Mouse (Mus musculus) neural tube, embryonic 10.5 days (tissue): ENCODE results near the gene Dvl2.
"Not testable (repeated sequence)": the region's sequence is repeated elsewhere in the genome, so short reads cannot be mapped to it uniquely, and the experiment has no call there.

Source experiments
- DNase-seq: peaks from one replicate; pipeline ENCODE4 v3.0.0-alpha.2; 2017; ENCODE audit warnings: low spot score; ENCODE audit errors: extremely low spot score

Dvl2 gene

DNA sequence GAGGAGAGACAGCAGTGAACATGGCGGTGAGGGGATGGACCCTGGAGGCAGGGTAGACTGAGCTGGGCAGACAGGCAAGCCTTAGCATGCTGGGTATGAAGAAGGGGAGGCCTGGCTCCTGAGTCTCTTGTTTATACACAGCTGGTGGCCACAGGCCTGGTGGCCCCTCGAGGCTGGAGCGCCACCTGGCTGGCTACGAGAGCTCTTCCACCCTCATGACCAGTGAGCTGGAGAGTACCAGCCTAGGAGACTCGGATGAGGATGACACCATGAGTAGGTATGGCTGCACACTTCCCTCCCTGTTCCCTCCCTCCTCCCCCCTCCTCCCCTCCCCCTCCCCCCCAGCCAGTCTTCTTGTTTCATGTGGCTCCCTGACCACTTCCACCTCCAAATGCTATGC, 5.1 kb downstream of the Dvl2 start:
- DNase-seq: no peak

DNA sequence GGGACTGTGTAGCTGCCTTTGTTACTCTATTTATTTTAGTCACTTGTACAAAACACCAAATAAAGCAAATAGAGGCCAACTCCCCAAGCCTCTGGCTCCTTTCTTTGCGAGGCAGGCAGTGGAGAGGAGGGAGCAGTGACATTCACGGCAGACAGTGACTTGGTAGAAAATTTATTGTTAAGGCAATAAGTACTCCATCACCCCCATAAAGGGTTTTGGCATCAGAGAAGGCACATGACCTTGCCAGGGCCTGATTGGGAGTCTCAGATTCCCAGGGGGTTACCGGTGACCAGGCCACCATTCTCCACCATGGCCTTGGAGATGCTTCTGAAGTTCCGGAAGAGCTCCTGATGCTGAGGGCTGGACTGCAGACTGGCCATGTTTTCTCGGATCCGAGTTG, 9.6 kb downstream of the Dvl2 start:
- no peak for DNase-seq

DNA sequence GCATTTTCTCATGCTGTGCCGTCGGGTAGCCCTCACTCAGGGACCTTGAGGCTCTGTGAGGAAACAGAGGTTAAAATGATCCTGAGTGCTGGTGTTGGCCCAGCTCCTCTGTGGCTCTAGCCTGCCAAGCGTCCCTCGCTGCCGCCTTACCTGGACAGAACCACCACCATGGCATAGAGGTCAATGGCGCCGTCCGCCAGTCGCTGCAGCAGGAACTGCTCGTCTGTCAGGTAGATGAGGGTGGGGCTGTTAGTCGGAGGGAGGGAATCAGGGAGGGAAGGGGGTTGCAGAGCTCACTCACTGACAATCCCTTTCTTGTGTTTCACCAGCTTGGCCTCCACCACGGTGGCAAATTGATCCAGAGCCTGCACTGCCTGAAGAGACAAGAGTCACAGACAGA, 10.2 kb downstream of the Dvl2 start:
- DNase-seq: no peak

GRCm38 (mm10) chr11:70010961-70011360, 10.6 kb downstream of the Dvl2 start:
- DNase-seq: no peak

- DNase-seq: no peak
Measured at GRCm38 (mm10) chr11:70012931-70013330, 12.5 kb downstream of the Dvl2 start.

GRCm38 (mm10) chr11:70013408-70013807, 13.0 kb downstream of the Dvl2 start:
- no peak for DNase-seq

DNA sequence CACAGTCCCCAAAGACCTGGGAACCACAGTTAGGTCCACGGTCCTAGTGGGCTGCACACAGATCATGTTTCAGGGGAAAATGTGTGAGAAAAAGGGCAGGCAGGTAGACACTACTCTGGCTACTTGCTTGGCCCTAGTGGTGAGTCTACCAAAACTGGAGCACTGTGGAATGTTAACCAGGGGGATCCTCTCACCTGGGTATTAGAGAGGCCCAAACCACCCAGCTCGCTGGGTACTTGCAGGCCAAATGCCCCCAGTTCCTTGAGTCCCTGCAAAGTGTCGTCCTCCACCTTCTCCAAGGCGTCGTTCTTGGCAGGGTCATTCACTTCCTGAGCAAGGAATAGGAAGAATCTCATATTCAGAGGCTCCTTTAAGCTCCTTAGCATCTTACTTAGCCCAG, 13.7 kb downstream of the Dvl2 start:
- DNase-seq: no peak

- peak; percentile 81 for DNase-seq
Measured at GRCm38 (mm10) chr11:70014880-70015558, 14.6 kb downstream of the Dvl2 start, which contains the start of gene Acadvl. Gene Acadvl, minus strand, starts transcription at chr11:70015411.

DNA sequence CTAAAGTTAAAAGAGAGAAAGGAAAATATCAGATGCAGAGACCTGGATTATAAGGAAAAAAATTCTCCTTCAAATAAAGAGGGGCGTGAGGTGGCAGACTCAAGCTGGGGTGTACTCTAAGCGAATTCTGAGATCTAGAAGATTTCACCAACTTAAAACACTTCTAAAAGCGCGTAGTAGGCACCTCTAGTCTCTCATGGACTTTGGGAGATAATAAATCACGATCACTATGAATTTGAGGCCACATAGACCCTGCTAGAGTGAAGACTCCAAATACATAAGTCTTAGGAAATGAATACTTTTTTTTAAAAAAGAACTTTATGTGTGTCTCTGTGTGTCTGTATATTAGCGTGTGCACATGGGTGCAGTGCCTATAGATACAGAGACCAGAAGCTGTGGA, 15.3 kb downstream of the Dvl2 start:
- no peak for DNase-seq

- not testable (repeated sequence) for DNase-seq
Measured at GRCm38 (mm10) chr11:70016177-70016576, 15.8 kb downstream of the Dvl2 start.

- no peak for DNase-seq
Measured at GRCm38 (mm10) chr11:70016669-70017068, 16.3 kb downstream of the Dvl2 start, which contains the start of gene Dlg4. Gene Dlg4, plus strand, starts transcription at chr11:70016942.

DNA sequence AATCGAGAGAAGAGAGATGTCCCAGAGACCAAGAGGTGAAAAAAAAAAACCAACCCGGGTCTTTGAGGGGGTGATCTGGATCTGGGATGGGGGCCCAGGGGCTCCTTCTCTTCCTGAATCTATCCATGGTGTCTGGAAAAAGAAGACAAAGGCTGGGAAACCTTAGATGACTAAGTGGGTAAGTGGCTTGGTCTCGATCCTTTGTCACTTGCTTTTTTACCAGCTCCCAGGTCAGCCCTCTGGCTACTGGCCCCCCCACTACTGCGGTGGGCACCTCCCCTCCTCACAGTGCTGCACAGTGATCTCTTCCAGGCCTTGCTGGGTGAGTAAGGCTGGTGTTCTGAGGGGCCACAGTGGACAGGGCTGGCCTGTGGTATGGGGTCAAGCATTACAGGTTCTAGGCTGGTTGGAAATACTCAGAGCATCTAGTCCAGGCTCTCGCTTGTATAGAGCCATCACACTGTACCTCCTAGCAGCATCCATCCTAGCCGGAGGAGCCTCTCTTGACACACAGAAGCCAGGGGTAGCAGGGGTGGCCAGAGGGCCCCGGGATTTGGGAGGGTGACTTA, 16.9 kb downstream of the Dvl2 start:
- no peak for DNase-seq

GRCm38 (mm10) chr11:70018131-70018990, 18.0 kb downstream of the Dvl2 start:
- DNase-seq: peak; percentile 78

DNA sequence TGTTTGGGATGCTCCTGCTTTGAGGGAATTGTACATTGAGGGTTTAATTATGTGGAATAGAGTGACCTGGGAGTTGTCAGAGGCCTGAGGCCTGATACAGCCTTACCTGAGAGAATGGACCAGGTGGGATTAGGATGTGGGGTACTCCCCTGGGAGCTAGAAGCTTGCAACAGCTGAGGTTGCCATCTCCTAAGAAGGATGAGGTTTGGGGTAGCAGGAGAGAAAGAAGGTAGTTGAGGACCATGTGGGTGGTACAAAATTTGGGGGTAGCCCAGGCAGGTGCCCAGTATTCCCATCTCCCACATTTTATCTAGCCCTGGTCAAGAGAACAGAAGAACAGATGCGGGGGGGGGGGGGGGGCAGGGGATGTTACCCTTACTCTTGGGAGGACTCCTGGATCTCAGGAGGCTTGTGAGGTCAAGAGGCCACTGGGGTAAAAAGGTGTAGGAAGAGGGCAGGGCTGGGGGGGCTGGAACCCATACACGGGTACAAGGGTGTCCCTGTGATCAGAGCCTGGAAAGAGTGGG, 19.2 kb downstream of the Dvl2 start:
- no peak for DNase-seq

GRCm38 (mm10) chr11:70020022-70020631, 19.7 kb downstream of the Dvl2 start:
- DNase-seq: no peak

GRCm38 (mm10) chr11:70020731-70021263, 20.4 kb downstream of the Dvl2 start:
- DNase-seq: peak; percentile 77

GRCm38 (mm10) chr11:70021264-70022132, 21.1 kb downstream of the Dvl2 start:
- peak; percentile 99 for DNase-seq

- peak; percentile 63 for DNase-seq
Measured at GRCm38 (mm10) chr11:70023481-70024150, 23.2 kb downstream of the Dvl2 start.

DNA sequence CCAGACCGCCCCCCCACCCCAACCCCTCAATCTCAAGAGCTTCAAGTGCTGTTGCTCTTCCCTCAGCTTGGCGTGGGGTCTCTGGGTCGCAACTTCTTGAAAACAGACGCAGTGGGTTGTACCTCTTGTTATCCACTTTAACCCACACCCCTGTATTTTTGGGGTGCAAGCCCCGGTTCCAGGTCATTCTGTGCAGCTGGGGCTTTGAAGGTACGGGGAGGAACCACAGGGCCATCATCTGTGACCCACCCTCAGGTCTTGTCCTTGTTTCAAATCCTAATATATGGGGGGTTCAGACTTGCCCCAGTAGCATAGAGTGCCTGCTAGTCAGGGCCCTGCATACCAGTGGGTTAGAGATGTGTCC, 23.7 kb downstream of the Dvl2 start:
- no peak for DNase-seq

DNA sequence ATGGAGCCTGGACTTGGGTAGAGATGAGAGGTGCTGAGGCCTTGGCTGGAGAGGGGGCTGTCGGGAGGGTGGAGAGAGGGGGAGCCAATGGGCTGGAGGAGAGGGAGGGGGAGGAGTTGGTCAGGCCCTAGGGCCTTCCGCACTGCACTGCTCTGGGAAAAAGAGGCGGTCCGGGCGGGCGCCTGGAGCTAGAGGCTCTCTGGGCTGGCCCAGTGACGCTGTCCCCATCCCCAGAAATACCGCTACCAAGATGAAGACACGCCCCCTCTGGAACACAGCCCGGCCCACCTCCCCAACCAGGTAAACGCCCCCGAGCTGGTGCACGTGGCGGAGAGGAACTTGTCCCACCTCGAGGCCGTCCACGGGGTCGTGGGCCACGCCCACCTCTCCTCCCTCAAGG, 26.3 kb downstream of the Dvl2 start:
- peak; percentile 56 for DNase-seq
